Mouse (Mus musculus) thymus, postnatal 4 days (tissue): ENCODE measurements around the gene Nacc2.

ENCODE experiments used
- DNase-seq: peaks from one replicate; pipeline ENCODE4 v3.0.0; 2021

Nacc2 gene

GRCm38 (mm10) chr2:26091771-26092393 is 31.1 kb downstream of the Nacc2 start:
- no peak for DNase-seq

GRCm38 (mm10) chr2:26090876-26091770 is 31.9 kb downstream of the Nacc2 start:
- DNase-seq = peak; percentile 11

GRCm38 (mm10) chr2:26089005-26089404 is 34.0 kb downstream of the Nacc2 start:
- no peak for DNase-seq

- DNase-seq = no peak
These were observed 36.0 kb downstream of the Nacc2 start for GRCm38 (mm10) chr2:26086926-26087600.

GRCm38 (mm10) chr2:26086505-26086904 is 36.5 kb downstream of the Nacc2 start:
- no peak for DNase-seq

GRCm38 (mm10) chr2:26082883-26083282 is 40.1 kb downstream of the Nacc2 start:
- DNase-seq = no peak

- no peak for DNase-seq
These were observed 42.2 kb downstream of the Nacc2 start for GRCm38 (mm10) chr2:26080830-26081229.

- no peak for DNase-seq
These were observed 43.6 kb downstream of the Nacc2 start for GRCm38 (mm10) chr2:26079409-26079808.

- no peak for DNase-seq
These were observed 46.0 kb downstream of the Nacc2 start for GRCm38 (mm10) chr2:26077068-26077467.

- no peak for DNase-seq
These were observed 46.9 kb downstream of the Nacc2 start for GRCm38 (mm10) chr2:26076121-26076520.

GRCm38 (mm10) chr2:26074551-26074950 is 48.5 kb downstream of the Nacc2 start:
- no peak for DNase-seq

GRCm38 (mm10) chr2:26068592-26068991 is 54.4 kb downstream of the Nacc2 start:
- no peak for DNase-seq

- no peak for DNase-seq
These were observed 54.8 kb downstream of the Nacc2 start for GRCm38 (mm10) chr2:26068175-26068574.

- DNase-seq = no peak
These were observed 56.5 kb downstream of the Nacc2 start for GRCm38 (mm10) chr2:26066527-26066926.

- DNase-seq = no peak
These were observed 60.1 kb downstream of the Nacc2 start for GRCm38 (mm10) chr2:26062742-26063427.

GRCm38 (mm10) chr2:26062241-26062640 is 60.8 kb downstream of the Nacc2 start:
- no peak for DNase-seq

GRCm38 (mm10) chr2:26061018-26061666 is 61.9 kb downstream of the Nacc2 start:
- DNase-seq = no peak

GRCm38 (mm10) chr2:26057053-26057452 is 66.0 kb downstream of the Nacc2 start:
- no peak for DNase-seq

- no peak for DNase-seq
These were observed 66.8 kb downstream of the Nacc2 start for GRCm38 (mm10) chr2:26056226-26056625.

- DNase-seq = no peak
These were observed 67.3 kb downstream of the Nacc2 start for GRCm38 (mm10) chr2:26055747-26056102.

GRCm38 (mm10) chr2:26055046-26055746 is 67.8 kb downstream of the Nacc2 start:
- peak; percentile 70 for DNase-seq

- DNase-seq = no peak
These were observed 70.2 kb downstream of the Nacc2 start for GRCm38 (mm10) chr2:26052806-26053205.
